Mouse (Mus musculus) cortical plate, adult 2 months (tissue): Measurements from ENCODE around the gene Chrm4. TPM values are rescaled to one million over a fixed set of nuclear protein-coding genes. Genes with fewer than 3 reads are reported as not detected.

ENCODE experiments used
- H3K27ac ChIP-seq: fragments of 200-500 bp; 2 replicates; pipeline ENCODE4 v1.5.1; 2012; ENCODE audit warnings: low read length, control low read depth, inconsistent platforms; ENCODE audit not compliant: insufficient read depth
- H3K4me1 ChIP-seq: fragments of 200-500 bp; 2 replicates; pipeline ENCODE4 v1.6.1; 2011; ENCODE audit warnings: low read length; ENCODE audit not compliant: control insufficient read depth, insufficient read depth
- H3K4me3 ChIP-seq: fragments of 200-500 bp; 2 replicates; pipeline ENCODE4 v1.5.1; 2011; ENCODE audit warnings: mild to moderate bottlenecking, low read length, control low read depth; ENCODE audit not compliant: insufficient read depth
- CTCF ChIP-seq: fragments of 200-500 bp; IDR thresholded peaks from 2 replicates; pipeline ENCODE4 v1.5.1; 2011; ENCODE audit warnings: mild to moderate bottlenecking, control low read depth, low read length; ENCODE audit not compliant: insufficient read depth; ENCODE audit errors: extremely low read depth
- POLR2A ChIP-seq: fragments of 200-500 bp; IDR thresholded peaks from 2 replicates; pipeline ENCODE4 v1.6.1; 2011; ENCODE audit warnings: mild to moderate bottlenecking, low read length, control low read depth; ENCODE audit not compliant: insufficient read depth; ENCODE audit errors: extremely low read depth
- polyA plus RNA-seq: library from polyadenylated mRNA; depleted of rRNA; stranded (reverse); fragments of >200 nt; gene quantifications from 2 replicates; pipeline ENCODE4 v1.2.3, GENCODE M21; 2012; rRNA removed

The Chrm4 gene
- polyA plus RNA-seq, 1 experiment, result 45.0 TPM

GRCm38 (mm10) chr2:91971231-91972097 lies 44.4 kb downstream of the Chrm4 start:
- TF ChIP-seq CTCF (no peak), POLR2A (no peak)
- Histone ChIP-seq H3K27ac (peak overlapping the region; percentile 17), H3K4me1 (peaks cover 8% of the 10 kb centered on the region), H3K4me3 (no peak overlapping the region)

GRCm38 (mm10) chr2:91972121-91972566 lies 45.1 kb downstream of the Chrm4 start:
- H3K4me3 ChIP-seq, result no peak overlapping the region
- peak overlapping the region; percentile 17; the same call in 1 of the 2 replicates for H3K27ac ChIP-seq
- peaks cover 8% of the 10 kb centered on the region for H3K4me1 ChIP-seq
- no peak for TF ChIP-seq CTCF
- TF ChIP-seq POLR2A, result no peak

- Histone ChIP-seq H3K4me1 (peaks cover 8% of the 10 kb centered on the region), H3K4me3 (no peak overlapping the region; the same call in 1 of the 2 replicates), H3K27ac (peak overlapping the region; percentile 78)
- no peak for TF ChIP-seq CTCF
- TF ChIP-seq POLR2A, result 0 out of 2 replicates have a peak, but pooled peaks have one; percentile 43
Measured at GRCm38 (mm10) chr2:91973416-91974135, 46.5 kb downstream of the Chrm4 start.

- Histone ChIP-seq H3K27ac (peak within 1 kb of the TSS; percentile 93), H3K4me1 (peaks cover 7% of the 10 kb centered on the region), H3K4me3 (peak within 1 kb of the TSS; percentile 52)
- no peak for TF ChIP-seq CTCF
- no peak for TF ChIP-seq POLR2A
Measured at GRCm38 (mm10) chr2:91975581-91976541, 48.8 kb downstream of the Chrm4 start, which contains the start of gene Dgkz. Dgkz (minus strand) TSS chr2:91975864.

DNA sequence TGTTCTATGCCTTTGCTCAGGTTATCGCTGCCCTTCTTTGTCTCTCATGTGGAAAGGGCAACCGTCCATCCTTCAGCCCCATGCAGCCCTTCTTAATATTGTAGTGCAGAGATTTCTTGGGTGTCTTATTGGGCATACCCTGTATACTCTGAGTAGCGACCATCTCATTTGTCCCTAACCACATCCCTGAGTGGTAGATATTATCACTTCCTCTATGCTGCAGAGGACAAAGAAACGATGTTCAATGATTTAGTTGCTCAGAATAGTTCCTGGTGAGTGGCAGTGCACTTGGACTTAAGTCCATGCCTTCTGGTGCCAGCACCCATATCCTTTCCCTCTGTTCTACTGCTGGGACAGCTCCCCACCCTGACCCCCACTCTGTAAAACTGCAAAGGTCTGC lies 50.9 kb downstream of the Chrm4 start:
- no peak overlapping the region for H3K27ac ChIP-seq
- TF ChIP-seq CTCF, result no peak
- no peak for TF ChIP-seq POLR2A
- peaks cover 2% of the 10 kb centered on the region; the same call in 1 of the 2 replicates for H3K4me1 ChIP-seq
- H3K4me3 ChIP-seq, result no peak overlapping the region

Other genes starting within 250 kb of the Chrm4 start
- 124 and 132 TPM in 2 replicates for gene Atg13, start 216.7 kb upstream of the Chrm4 start, polyA plus RNA-seq
- 3.4 and 4.6 TPM in 2 replicates for gene Harbi1, start 216.4 kb upstream of the Chrm4 start, polyA plus RNA-seq
- gene Ambra1, start 197.1 kb upstream of the Chrm4 start, polyA plus RNA-seq, result 33.4 and 34.4 TPM in 2 replicates
- 38.2 and 38.5 TPM in 2 replicates for gene Mdk, start 5.0 kb downstream of the Chrm4 start, polyA plus RNA-seq
- not detected in 2 replicates for gene Gm9821, start 18.5 kb downstream of the Chrm4 start, polyA plus RNA-seq
- 550 and 668 TPM in 2 replicates for gene Dgkz, start 48.6 kb downstream of the Chrm4 start, polyA plus RNA-seq
- 0.74 and 0.98 TPM in 2 replicates for gene Creb3l1, start 97.3 kb downstream of the Chrm4 start, polyA plus RNA-seq
- 47.1 and 48.4 TPM in 2 replicates for gene Phf21a, start 165.9 kb downstream of the Chrm4 start, polyA plus RNA-seq